Mouse (Mus musculus) CD4-positive, CD25-positive, alpha-beta regulatory T cell (primary cell): Measurements from ENCODE around the gene Pex3. TPM values are rescaled to one million over a fixed set of nuclear protein-coding genes. Genes with fewer than 3 reads are reported as not detected.

Experiments
- polyA plus RNA-seq: library from polyadenylated mRNA; unstranded; fragments of 100-300 nt; shearing (Covaris generic); gene quantifications from one replicate; pipeline ENCODE4 v1.2.1, GENCODE M21; 2017

Gene Pex3
- 34.3 TPM for polyA plus RNA-seq

DNA sequence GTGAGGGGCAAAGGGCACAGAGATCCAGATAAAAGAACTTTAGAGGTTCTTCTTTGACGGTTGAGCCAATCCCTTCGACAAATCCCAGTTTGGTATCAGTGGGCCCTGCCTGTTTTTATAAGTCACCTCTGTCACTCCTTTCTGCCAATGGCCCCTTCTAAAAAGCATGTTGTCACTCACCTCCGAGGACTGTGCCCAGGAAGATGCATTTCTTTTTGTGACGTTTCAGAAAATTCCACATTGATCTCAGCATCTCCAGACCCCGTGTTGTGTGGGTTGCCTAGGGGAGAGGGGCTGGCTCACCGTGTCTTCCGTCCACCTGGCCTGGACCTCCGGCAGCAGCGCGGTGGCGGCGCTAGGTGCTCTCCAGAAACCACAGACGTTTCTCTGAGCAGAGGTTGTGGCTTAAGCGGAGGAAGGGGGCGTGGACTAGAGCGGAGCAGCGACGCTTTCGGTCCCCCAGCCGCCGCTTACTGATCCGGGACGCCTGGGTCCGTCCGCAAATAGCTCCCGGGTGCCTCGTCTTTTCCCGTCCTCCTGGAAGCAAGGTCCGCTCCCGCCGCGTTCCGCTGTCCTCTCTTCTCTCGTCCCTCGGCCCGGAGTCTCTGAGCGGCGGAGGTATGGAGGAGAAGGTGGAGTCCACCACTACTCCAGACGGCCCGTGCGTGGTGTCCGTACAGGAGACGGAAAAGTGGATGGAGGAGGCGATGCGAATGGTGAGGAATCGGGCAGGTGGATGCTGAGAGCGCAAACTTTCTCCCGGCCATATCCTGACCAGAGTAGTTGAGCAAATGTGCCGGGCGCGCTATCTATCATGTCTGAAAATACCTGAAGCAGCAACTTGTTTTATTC, at the start of gene Pex3, which contains the start of gene Adat2:
Gene Pex3, minus strand, starts transcription at position 497 of the 852 bp plus-strand sequence.
Gene Adat2, plus strand, starts transcription at position 249 of the 852 bp plus-strand sequence.

DNA sequence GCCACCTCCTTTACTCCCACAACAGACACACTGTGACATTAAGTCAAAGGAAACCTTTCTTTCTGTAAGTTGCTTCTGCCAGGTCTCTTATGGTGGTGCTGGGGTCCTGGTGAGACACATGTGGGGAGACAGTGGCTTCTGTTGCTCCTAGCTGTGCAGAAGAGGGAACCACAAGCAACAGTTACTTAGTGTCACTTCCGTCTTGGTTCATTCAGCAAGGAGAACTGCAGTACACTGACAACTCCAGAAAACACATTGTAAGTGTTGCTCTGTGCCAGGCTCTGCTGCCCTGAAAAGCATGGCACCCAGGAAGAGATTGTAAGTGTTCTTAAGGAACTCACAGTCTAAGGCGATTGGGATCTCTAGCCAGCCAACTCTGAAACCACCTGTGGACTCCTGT, 53.6 kb downstream of the Pex3 start, which contains the start of gene Fuca2:
Gene Fuca2, plus strand, starts transcription at position 210 of the 400 bp plus-strand sequence.

Other genes starting within 250 kb of the Pex3 start
- 11.9 TPM for gene Phactr2, start 78.7 kb downstream of the Pex3 start, polyA plus RNA-seq
- 37.2 TPM for gene Fuca2, start 53.6 kb downstream of the Pex3 start, polyA plus RNA-seq
- 2.6 TPM for gene Adat2, start 248 bp downstream of the Pex3 start, polyA plus RNA-seq